Mouse (Mus musculus) heart, adult 11 months (tissue): ENCODE data around the gene Gale.

Experiments used
- DNase-seq: peaks from one replicate; pipeline ENCODE4 v3.0.0; 2022

The Gale gene

GRCm38 (mm10) chr4:135945706-135946105 lies 17.8 kb upstream of the Gale start:
- no peak for DNase-seq

DNA sequence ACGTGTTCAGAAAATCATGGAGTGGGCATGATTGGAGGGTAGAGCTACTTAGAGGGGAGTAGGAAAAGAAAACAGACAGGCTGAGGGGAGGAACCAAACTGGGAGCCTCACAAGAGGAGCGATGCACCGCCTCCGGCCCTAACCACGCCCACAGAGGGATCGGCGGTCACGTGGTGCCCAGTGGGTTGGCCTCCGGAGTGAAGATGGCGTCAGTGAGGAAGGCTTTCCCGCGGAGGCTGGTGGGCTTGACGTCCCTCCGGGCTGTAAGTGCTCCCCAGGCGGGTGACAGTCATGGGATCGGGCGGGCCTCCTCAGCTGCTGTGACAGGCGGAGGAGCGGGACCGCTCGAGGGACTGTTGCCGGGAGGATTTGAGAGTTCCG lies 17.3 kb upstream of the Gale start, which contains the start of gene Hmgcl:
Gene Hmgcl (plus strand): TSS at position 171 of the 381 bp plus-strand sequence.
- DNase-seq, result peak; percentile 100

GRCm38 (mm10) chr4:135946659-135947301 lies 16.7 kb upstream of the Gale start:
- DNase-seq, result peak; percentile 93

- DNase-seq, result peak; percentile 95
Measured at GRCm38 (mm10) chr4:135948142-135948541, 15.4 kb upstream of the Gale start.

GRCm38 (mm10) chr4:135949475-135949874 lies 14.1 kb upstream of the Gale start:
- peak; percentile 96 for DNase-seq

- DNase-seq, result peak; percentile 94
Measured at GRCm38 (mm10) chr4:135949911-135950310, 13.6 kb upstream of the Gale start.

- no peak for DNase-seq
Measured at GRCm38 (mm10) chr4:135950365-135950764, 13.2 kb upstream of the Gale start.

DNA sequence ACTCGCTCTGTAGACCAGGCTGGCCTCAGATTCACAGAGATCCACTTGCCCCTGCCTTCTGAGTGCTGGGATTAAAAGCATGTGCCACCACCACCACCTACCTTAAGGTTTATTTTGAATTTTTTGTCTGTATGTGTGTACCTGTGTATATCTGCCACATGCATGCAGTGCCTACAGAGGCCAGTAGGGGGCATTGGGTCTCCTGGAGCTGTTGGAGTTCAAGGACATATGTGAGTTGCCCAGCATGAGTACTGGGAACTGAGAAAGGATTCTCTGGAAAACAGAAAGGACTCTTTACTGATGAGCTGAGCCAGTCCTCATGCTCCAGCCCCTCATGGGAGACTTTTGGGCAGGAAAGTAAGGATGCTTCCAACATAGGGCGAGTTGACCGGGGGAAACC lies 12.0 kb upstream of the Gale start:
- no peak for DNase-seq

DNA sequence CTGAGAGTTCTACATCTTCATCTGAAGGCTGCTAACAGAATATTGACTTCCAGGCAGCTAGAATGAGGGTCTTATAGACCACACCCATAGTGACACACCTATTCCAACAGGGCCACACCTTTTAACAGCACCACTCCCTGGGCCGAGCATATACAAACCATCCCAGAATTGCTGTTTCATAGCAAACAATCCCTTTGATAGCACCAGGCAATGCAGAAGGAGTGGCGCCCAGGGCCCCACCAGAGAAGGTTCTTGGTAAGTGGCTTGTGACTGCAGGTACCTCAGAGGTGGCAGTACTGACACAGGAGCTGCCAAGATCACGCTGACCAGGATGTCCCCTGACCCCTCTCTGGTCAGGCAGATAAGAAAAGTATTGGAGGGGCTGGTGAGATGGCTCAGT lies 10.3 kb upstream of the Gale start:
- no peak for DNase-seq

GRCm38 (mm10) chr4:135954241-135954640 lies 9.3 kb upstream of the Gale start:
- DNase-seq, result peak; percentile 93

DNA sequence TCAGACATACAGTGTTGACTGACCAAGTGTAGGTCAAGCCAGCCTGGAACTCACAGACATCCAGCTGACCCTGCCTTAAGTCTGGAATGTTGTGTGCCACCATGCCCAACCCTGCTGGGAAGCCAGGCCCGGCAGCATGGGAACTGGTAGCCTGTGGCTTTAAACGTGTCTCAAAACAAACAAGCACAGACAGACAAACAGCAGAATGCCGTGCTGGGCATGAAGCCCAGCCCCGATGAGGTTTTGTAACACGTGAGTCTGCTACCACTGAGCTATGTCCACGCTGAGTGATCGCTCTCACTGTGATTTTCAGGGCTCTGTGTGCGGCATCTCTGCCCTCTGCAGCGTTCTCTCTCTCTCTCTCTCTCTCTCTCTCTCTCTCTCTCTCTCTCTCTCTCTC lies 7.6 kb upstream of the Gale start:
- no peak for DNase-seq

GRCm38 (mm10) chr4:135958354-135958753 lies 5.2 kb upstream of the Gale start:
- peak; percentile 91 for DNase-seq

DNA sequence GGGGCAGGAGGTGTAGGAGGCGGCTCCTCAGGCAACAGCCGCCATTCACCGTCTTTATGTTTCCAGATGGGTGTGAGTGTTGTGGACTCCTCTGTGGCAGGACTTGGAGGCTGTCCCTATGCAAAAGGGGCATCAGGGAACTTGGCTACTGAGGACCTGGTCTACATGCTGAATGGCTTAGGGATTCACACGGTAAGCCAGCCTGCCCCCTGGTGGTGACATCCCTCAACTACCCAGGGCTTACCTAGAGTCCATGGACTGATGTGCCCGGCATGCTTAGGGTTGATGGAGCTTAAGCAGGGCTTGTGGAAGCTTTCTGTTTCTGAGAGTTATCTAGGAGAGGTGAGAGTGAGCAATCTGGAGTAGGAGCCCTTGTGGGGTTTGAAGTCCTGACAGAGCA lies 2.8 kb upstream of the Gale start:
- peak; percentile 95 for DNase-seq

GRCm38 (mm10) chr4:135961709-135962108 lies 1.8 kb upstream of the Gale start:
- DNase-seq, result no peak

GRCm38 (mm10) chr4:135962198-135962597 lies 1.3 kb upstream of the Gale start:
- peak; percentile 94 for DNase-seq

- no peak for DNase-seq
Measured at GRCm38 (mm10) chr4:135962946-135963345, 581 bp upstream of the Gale start.

DNA sequence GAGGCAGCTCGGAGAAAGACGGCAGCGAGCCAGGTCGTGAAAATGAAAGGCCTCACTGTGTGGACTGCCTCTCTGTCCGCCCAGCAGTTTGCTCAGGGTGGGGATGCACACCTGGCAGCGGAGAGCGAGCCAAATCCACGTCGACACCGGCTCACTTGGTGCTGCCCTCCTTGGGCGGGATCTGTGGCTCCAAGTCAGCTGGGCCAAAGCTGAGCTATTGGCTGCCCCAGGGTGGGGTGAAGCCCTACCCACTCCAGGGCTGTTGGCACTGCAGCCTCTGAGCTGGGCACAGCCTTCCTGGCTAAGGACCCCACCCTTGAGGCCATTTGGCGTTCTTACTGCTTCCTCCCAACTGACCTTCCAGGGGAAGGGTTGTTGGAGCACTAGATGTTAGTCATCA lies 899 bp downstream of the Gale start:
- DNase-seq, result peak; percentile 98

DNA sequence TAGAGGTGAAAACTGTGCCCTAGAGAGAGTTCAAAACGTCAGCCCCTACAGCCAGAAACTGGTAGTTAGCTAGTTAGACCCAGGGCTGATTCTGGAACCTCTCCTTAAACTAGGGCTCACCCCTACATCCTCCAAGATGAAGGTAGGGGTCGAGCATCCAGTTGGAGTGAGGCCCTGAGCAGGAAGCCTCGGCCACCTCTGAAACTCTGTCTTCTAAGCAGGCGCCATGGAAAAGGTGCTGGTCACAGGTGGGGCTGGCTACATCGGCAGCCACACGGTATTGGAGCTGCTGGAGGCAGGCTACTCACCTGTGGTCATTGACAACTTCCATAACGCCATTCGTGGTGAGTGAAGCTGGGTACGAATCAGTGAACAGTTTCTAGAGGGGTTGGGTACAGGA lies 1.6 kb downstream of the Gale start:
- DNase-seq, result peak; percentile 91

GRCm38 (mm10) chr4:135966283-135966682 lies 2.8 kb downstream of the Gale start:
- peak; percentile 92 for DNase-seq

- DNase-seq, result peak; percentile 94
Measured at GRCm38 (mm10) chr4:135967086-135967760, 3.7 kb downstream of the Gale start.

DNA sequence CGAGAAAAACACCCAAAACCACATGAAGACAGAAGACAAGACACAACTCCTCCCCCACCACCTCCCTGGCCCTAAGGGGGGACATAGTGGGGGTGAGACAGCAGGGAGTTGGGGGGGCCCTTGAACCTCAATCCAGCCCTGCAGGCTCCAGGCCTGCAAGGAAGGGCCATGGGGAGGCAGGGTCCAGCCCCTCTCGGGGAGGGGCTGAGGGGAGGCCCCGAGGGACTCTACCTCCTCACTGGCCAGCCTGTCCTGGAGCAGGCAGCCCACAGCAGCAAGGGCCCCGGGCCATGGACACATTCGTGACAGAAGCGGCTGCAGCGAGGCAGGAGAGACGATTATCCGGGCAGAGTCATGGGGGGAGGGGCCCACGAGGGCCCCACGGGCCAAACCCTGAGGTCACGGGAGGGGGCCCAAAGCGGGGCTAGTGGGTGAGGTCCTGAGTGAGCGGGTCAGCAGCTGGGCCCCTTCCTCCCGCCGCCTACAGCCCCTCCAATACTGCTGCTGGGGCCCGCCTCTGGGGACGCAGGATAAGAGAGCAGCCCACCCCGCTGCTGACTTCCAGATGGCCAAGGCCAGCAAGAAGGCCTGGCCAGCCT lies 4.8 kb downstream of the Gale start:
- peak; percentile 93 for DNase-seq

GRCm38 (mm10) chr4:135969070-135969750 lies 5.7 kb downstream of the Gale start:
- DNase-seq, result peak; percentile 92

GRCm38 (mm10) chr4:135970585-135970984 lies 7.1 kb downstream of the Gale start:
- peak; percentile 92 for DNase-seq
